Mouse (Mus musculus) midbrain, embryonic 15.5 days (tissue): ENCODE measurements around the gene Mob1a. TPM values are rescaled to one million over a fixed set of nuclear protein-coding genes. Genes with fewer than 3 reads are reported as not detected.

Experiments
- ATAC-seq: fragments of 200-750 bp; cut with Nextera tagmentation; replicated peaks from 2 replicates; pipeline ENCODE4 v1.8.0; 2017; ENCODE audit warnings: moderate TSS enrichment
- H3K27ac ChIP-seq: fragments of 300-500 bp; sonication (generic); 2 replicates; pipeline ENCODE4 v1.5.1; 2015; ENCODE audit warnings: mild to moderate bottlenecking, inconsistent platforms
- H3K27me3 ChIP-seq: fragments of 300-500 bp; sonication (generic); replicated peaks from 2 replicates; pipeline ENCODE4 v1.6.1; 2015; ENCODE audit warnings: inconsistent platforms
- H3K36me3 ChIP-seq: fragments of 300-500 bp; sonication (generic); replicated peaks from 2 replicates; pipeline ENCODE4 v1.6.1; 2015; ENCODE audit warnings: inconsistent platforms
- H3K4me1 ChIP-seq: fragments of 300-500 bp; sonication (generic); 2 replicates; pipeline ENCODE4 v1.6.1; 2015; ENCODE audit warnings: inconsistent platforms
- H3K4me2 ChIP-seq: fragments of 300-500 bp; sonication (generic); 2 replicates; pipeline ENCODE4 v1.6.1; 2015; ENCODE audit warnings: inconsistent platforms, mild to moderate bottlenecking, moderate library complexity
- H3K4me3 ChIP-seq: fragments of 300-500 bp; sonication (generic); 2 replicates; pipeline ENCODE4 v1.5.1; 2015; ENCODE audit warnings: mild to moderate bottlenecking, inconsistent platforms
- H3K9ac ChIP-seq: fragments of 300-500 bp; sonication (generic); 2 replicates; pipeline ENCODE4 v1.6.1; 2015; ENCODE audit warnings: mild to moderate bottlenecking, inconsistent platforms
- H3K9me3 ChIP-seq: fragments of 300-500 bp; sonication (generic); 2 replicates; pipeline ENCODE4 v1.6.1; 2016; ENCODE audit warnings: inconsistent platforms
- WGBS: fragments of 180-500 bp; shearing (Covaris S2); methylation state at CpG from one replicate; pipeline ENCODE4 v1.1.7; 2015; ENCODE audit warnings: mixed read lengths; 5-methylcytosine and 5-hydroxymethylcytosine counted together
- polyA plus RNA-seq: library from polyadenylated mRNA; unstranded; fragments of >200 nt; fragmentation: Nextera tagmentation; extraction: Ambion mirVana; gene quantifications from 2 replicates; pipeline ENCODE4 v1.2.1, GENCODE M21; 2015

Mob1a gene
- polyA plus RNA-seq, 1 experiment from 2014 or later: 22.8 TPM

- Histone ChIP-seq H3K27me3 (no peaks in the 10 kb centered on the region), H3K4me1 (no peaks in the 10 kb centered on the region), H3K9me3 (no peaks in the 10 kb centered on the region), H3K4me2 (no peak overlapping the region), H3K4me3 (no peak overlapping the region), H3K27ac (no peak overlapping the region), H3K9ac (no peak overlapping the region), H3K36me3 (peaks cover 31% of the 10 kb centered on the region)
- WGBS: 89% methylated on average over 12 of the region's 12 CpGs
- no peak for ATAC-seq
Observed at GRCm38 (mm10) chr6:83363075-83363474, 37.3 kb downstream of the Mob1a start.

GRCm38 (mm10) chr6:83370316-83370965 is 44.6 kb downstream of the Mob1a start:
- H3K27ac ChIP-seq: no peak overlapping the region
- no peak overlapping the region for H3K4me3 ChIP-seq
- 89% methylated on average over 21 of the region's 21 CpGs for WGBS
- H3K27me3 ChIP-seq: no peaks in the 10 kb centered on the region
- no peaks in the 10 kb centered on the region for H3K4me1 ChIP-seq
- peaks cover 80% of the 10 kb centered on the region for H3K36me3 ChIP-seq
- no peak for ATAC-seq
- H3K9ac ChIP-seq: no peak overlapping the region
- no peak overlapping the region for H3K4me2 ChIP-seq
- no peaks in the 10 kb centered on the region for H3K9me3 ChIP-seq

GRCm38 (mm10) chr6:83371350-83371749 is 45.5 kb downstream of the Mob1a start:
- Histone ChIP-seq H3K4me2 (no peak overlapping the region), H3K36me3 (peaks cover 89% of the 10 kb centered on the region), H3K4me1 (no peaks in the 10 kb centered on the region), H3K4me3 (no peak overlapping the region), H3K27me3 (no peaks in the 10 kb centered on the region), H3K27ac (no peak overlapping the region), H3K9ac (no peak overlapping the region), H3K9me3 (no peaks in the 10 kb centered on the region)
- ATAC-seq: no peak
- 83% methylated on average over 3 of the region's 3 CpGs for WGBS

- Histone ChIP-seq H3K4me1 (no peaks in the 10 kb centered on the region), H3K27me3 (no peaks in the 10 kb centered on the region), H3K27ac (no peak overlapping the region), H3K36me3 (peaks cover 79% of the 10 kb centered on the region), H3K9ac (no peak overlapping the region), H3K4me3 (no peak overlapping the region), H3K9me3 (no peaks in the 10 kb centered on the region), H3K4me2 (no peak overlapping the region)
- 84% methylated on average over 9 of the region's 9 CpGs for WGBS
- no peak for ATAC-seq
Observed at GRCm38 (mm10) chr6:83373704-83374300, 48.0 kb downstream of the Mob1a start.

GRCm38 (mm10) chr6:83381510-83382491 is 56.0 kb downstream of the Mob1a start:
- ATAC-seq: no peak

GRCm38 (mm10) chr6:83385569-83386090 is 59.8 kb downstream of the Mob1a start:
- peaks cover 8% of the 10 kb centered on the region; the same call in 1 of the 2 replicates for H3K36me3 ChIP-seq

More at GRCm38 (mm10) chr6:83381510-83382491, 56.0 kb downstream of the Mob1a start:
- Histone ChIP-seq H3K9me3 (no peaks in the 10 kb centered on the region), H3K27ac (no peak overlapping the region), H3K27me3 (no peaks in the 10 kb centered on the region), H3K4me1 (no peaks in the 10 kb centered on the region), H3K36me3 (peaks cover 29% of the 10 kb centered on the region), H3K4me2 (no peak overlapping the region), H3K4me3 (no peak overlapping the region), H3K9ac (no peak overlapping the region)
- 85% methylated on average over 10 of the region's 10 CpGs for WGBS

GRCm38 (mm10) chr6:83392166-83392780 is 66.5 kb downstream of the Mob1a start:
- H3K9ac ChIP-seq: no peak overlapping the region
- H3K9me3 ChIP-seq: no peaks in the 10 kb centered on the region
- H3K27me3 ChIP-seq: no peaks in the 10 kb centered on the region
- ATAC-seq: no peak
- no peak overlapping the region for H3K27ac ChIP-seq
- no peak overlapping the region for H3K4me2 ChIP-seq
- no peak overlapping the region for H3K4me3 ChIP-seq
- H3K4me1 ChIP-seq: no peaks in the 10 kb centered on the region
- H3K36me3 ChIP-seq: peaks cover 16% of the 10 kb centered on the region
- WGBS: 92% methylated on average over 8 of the region's 8 CpGs

More at GRCm38 (mm10) chr6:83385569-83386090, 59.8 kb downstream of the Mob1a start:
- H3K4me2 ChIP-seq: no peak overlapping the region
- H3K9me3 ChIP-seq: no peaks in the 10 kb centered on the region
- no peak overlapping the region for H3K9ac ChIP-seq
- no peaks in the 10 kb centered on the region for H3K4me1 ChIP-seq
- no peak overlapping the region for H3K27ac ChIP-seq
- WGBS: 92% methylated on average over 9 of the region's 9 CpGs
- no peaks in the 10 kb centered on the region for H3K27me3 ChIP-seq
- H3K4me3 ChIP-seq: no peak overlapping the region
- ATAC-seq: no peak

Other genes starting within 250 kb of the Mob1a start
- gene Pcgf1, start 248.1 kb upstream of the Mob1a start, polyA plus RNA-seq: 56.3 and 56.8 TPM in 2 replicates
- 0.36 TPM in 1 of 2 replicates, not detected in the other for gene Lbx2, start 239.6 kb upstream of the Mob1a start, polyA plus RNA-seq
- gene Ccdc142, start 224.4 kb upstream of the Mob1a start, polyA plus RNA-seq: 6.9 and 8.1 TPM in 2 replicates
- gene Gm42688, start 224.4 kb upstream of the Mob1a start, polyA plus RNA-seq: 7.3 and 7.4 TPM in 2 replicates
- gene Mrpl53, start 217.0 kb upstream of the Mob1a start, polyA plus RNA-seq: 102 and 105 TPM in 2 replicates
- gene Mogs, start 210.5 kb upstream of the Mob1a start, polyA plus RNA-seq: 24.7 and 27.0 TPM in 2 replicates
- gene Wbp1, start 204.5 kb upstream of the Mob1a start, polyA plus RNA-seq: 176 and 196 TPM in 2 replicates
- gene Ino80b, start 200.6 kb upstream of the Mob1a start, polyA plus RNA-seq: 13.6 and 15.1 TPM in 2 replicates
- gene Rtkn, start 190.6 kb upstream of the Mob1a start, polyA plus RNA-seq: 10.9 and 15.3 TPM in 2 replicates
- 20.8 and 21.6 TPM in 2 replicates for gene Wdr54, start 169.6 kb upstream of the Mob1a start, polyA plus RNA-seq
- gene 1700003E16Rik, start 169.6 kb upstream of the Mob1a start, polyA plus RNA-seq: 9.5 and 12.0 TPM in 2 replicates
- gene Dctn1, start 160.1 kb upstream of the Mob1a start, polyA plus RNA-seq: 162 TPM in 2 replicates
- 0.37 and 0.41 TPM in 2 replicates for gene Slc4a5, start 106.2 kb upstream of the Mob1a start, polyA plus RNA-seq
- 28.9 and 31.0 TPM in 2 replicates for gene Mthfd2, start 108 bp upstream of the Mob1a start, polyA plus RNA-seq
- gene Bola3, start 23.1 kb downstream of the Mob1a start, polyA plus RNA-seq: 44.0 and 54.3 TPM in 2 replicates
- gene Tet3, start 133.1 kb downstream of the Mob1a start, polyA plus RNA-seq: 60.9 and 76.8 TPM in 2 replicates
- gene Dguok, start 181.0 kb downstream of the Mob1a start, polyA plus RNA-seq: 72.2 and 74.0 TPM in 2 replicates
- gene Actg2, start 210.2 kb downstream of the Mob1a start, polyA plus RNA-seq: 2.2 and 2.6 TPM in 2 replicates
- 63.4 and 66.5 TPM in 2 replicates for gene Stambp, start 246.7 kb downstream of the Mob1a start, polyA plus RNA-seq